Mouse (Mus musculus) kidney, embryonic 16.5 days (tissue): ENCODE data around the gene BC005624. TPM values are rescaled to one million over a fixed set of nuclear protein-coding genes. Genes with fewer than 3 reads are reported as not detected.
A peak's percentile ranks its signal among the peaks of the same experiment; 100 is the strongest.

Source experiments
- ATAC-seq: fragments of 200-750 bp; cut with Nextera tagmentation; 2 replicates; pipeline ENCODE4 v1.8.0; 2017; ENCODE audit warnings: moderate TSS enrichment; ENCODE audit not compliant: low FRiP score, low TSS enrichment
- H3K27ac ChIP-seq: fragments of 300-500 bp; sonication (generic); 2 replicates; pipeline ENCODE4 v1.5.1; 2014; ENCODE audit warnings: low read length
- H3K27me3 ChIP-seq: fragments of 300-500 bp; sonication (generic); 2 replicates; pipeline ENCODE4 v1.6.1; 2014; ENCODE audit warnings: low read length, control low read depth, mixed read lengths; ENCODE audit not compliant: insufficient read depth
- H3K36me3 ChIP-seq: fragments of 300-500 bp; sonication (generic); 2 replicates; pipeline ENCODE4 v1.6.1; 2014; ENCODE audit warnings: low read length, control low read depth, mixed read lengths; ENCODE audit not compliant: insufficient read depth
- H3K4me1 ChIP-seq: fragments of 300-500 bp; sonication (generic); 2 replicates; pipeline ENCODE4 v1.6.1; 2014; ENCODE audit warnings: low read length, control low read depth, mixed read lengths; ENCODE audit not compliant: insufficient read depth
- H3K4me2 ChIP-seq: fragments of 300-500 bp; sonication (generic); replicated peaks from 2 replicates; pipeline ENCODE4 v1.6.1; 2014; ENCODE audit warnings: low read depth, low read length
- H3K4me3 ChIP-seq: fragments of 300-500 bp; sonication (generic); 2 replicates; pipeline ENCODE4 v1.5.1; 2014; ENCODE audit warnings: mild to moderate bottlenecking, low read length
- H3K9ac ChIP-seq: fragments of 300-500 bp; sonication (generic); replicated peaks from 2 replicates; pipeline ENCODE4 v1.6.1; 2014; ENCODE audit warnings: low read length
- H3K9me3 ChIP-seq: fragments of 300-500 bp; sonication (generic); 2 replicates; pipeline ENCODE4 v1.6.1; 2016; ENCODE audit warnings: low read length, control low read depth
- WGBS: fragments of 180-500 bp; shearing (Covaris S2); extraction: QIAGEN DNeasy Blood & Tissue Kit; methylation state at CpG from one replicate; pipeline ENCODE4 v1.1.7; 2014; 5-methylcytosine and 5-hydroxymethylcytosine counted together
- polyA plus RNA-seq: library from polyadenylated mRNA; unstranded; fragments of >200 nt; fragmentation: Nextera tagmentation; extraction: Ambion mirVana; gene quantifications from 2 replicates; pipeline ENCODE4 v1.2.1, GENCODE M21; 2015

Gene BC005624
- polyA plus RNA-seq, 1 experiment from 2014 or later: 63.0 TPM

GRCm38 (mm10) chr2:30985111-30986020 lies 3.4 kb upstream of the BC005624 start:
- Histone ChIP-seq H3K27ac (no peak overlapping the region), H3K4me1 (peaks cover 22% of the 10 kb centered on the region), H3K9me3 (no peaks in the 10 kb centered on the region), H3K4me2 (no peak overlapping the region), H3K36me3 (no peaks in the 10 kb centered on the region), H3K9ac (0 out of 2 replicates have a peak overlapping the region, but pooled peaks have one; percentile 9), H3K27me3 (no peaks in the 10 kb centered on the region), H3K4me3 (no peak overlapping the region)
- WGBS: 24% methylated on average over 17 of the region's 17 CpGs
- ATAC-seq: no peak

GRCm38 (mm10) chr2:30983024-30983423 lies 1.0 kb upstream of the BC005624 start:
- Histone ChIP-seq H3K4me1 (peaks cover 22% of the 10 kb centered on the region), H3K36me3 (peaks cover 10% of the 10 kb centered on the region), H3K4me2 (peak overlapping the region; percentile 76), H3K4me3 (peak overlapping the region; percentile 83), H3K9ac (peak overlapping the region; percentile 69), H3K27me3 (no peaks in the 10 kb centered on the region), H3K9me3 (no peaks in the 10 kb centered on the region), H3K27ac (no peak overlapping the region; the same call in 1 of the 2 replicates)
- WGBS: 41% methylated on average over 7 of the region's 7 CpGs
- no peak for ATAC-seq

DNA sequence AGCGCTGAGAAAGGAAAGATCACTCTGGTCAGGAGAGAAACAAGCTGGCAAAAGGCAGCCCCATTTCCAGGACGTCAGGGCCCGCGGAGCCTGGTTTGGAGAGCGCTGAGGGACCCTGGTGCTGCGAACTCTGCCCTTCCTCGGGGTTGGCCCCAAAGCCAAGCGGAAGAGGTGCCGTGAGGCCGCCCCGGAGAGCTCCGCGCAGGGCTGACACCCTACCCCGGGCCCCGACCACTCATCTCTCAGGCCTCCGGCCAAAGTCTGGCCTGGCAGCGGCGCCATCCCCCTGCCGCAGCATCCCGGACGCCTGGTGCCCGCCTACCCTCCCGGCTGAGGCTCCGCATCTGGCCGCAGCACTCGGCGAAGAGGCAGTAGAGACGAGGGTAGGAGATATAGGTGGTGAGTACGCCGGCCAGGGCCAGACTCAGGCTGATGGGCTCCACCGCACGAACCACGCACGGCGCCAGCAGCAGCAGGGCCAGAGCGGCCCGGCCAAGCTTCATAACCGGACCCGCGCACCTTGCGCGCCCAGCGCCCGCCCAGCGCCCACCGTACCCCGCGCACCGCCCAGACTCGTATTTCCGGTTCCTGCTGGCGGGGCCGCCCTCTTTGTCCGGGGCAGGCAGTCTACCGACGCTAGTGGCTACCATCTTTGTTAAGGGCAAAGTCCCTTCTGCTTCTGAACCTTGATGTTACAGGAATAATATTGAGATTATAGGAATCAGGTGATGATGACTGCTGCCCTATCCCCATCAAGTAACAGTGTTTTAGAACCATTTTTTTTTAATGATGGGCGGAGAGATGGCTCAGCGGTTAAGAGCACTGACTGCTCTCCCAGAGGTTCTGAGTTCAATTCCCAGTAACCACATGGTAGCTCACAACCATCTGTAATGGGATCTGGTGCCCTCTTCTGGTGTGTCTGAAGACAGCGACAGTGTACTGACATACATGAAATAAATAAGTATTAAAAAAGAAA lies 14.4 kb downstream of the BC005624 start, which contains the start of gene Tor1a:
TSS of gene Tor1a (minus strand) at position 582 of the 976 bp plus-strand sequence.
- H3K4me1 ChIP-seq: peaks cover 11% of the 10 kb centered on the region
- 3% methylated on average over 59 of the region's 59 CpGs for WGBS
- H3K27ac ChIP-seq: peak within 1 kb of the TSS; percentile 82
- peak within 1 kb of the TSS; percentile 99 for H3K4me3 ChIP-seq
- H3K27me3 ChIP-seq: no peaks in the 10 kb centered on the region
- peak within 1 kb of the TSS; percentile 93 for H3K9ac ChIP-seq
- peak; percentile 93 for ATAC-seq
- peaks cover 3% of the 10 kb centered on the region; the same call in 1 of the 2 replicates for H3K9me3 ChIP-seq
- H3K36me3 ChIP-seq: peaks cover 25% of the 10 kb centered on the region
- H3K4me2 ChIP-seq: peak within 1 kb of the TSS; percentile 84

DNA sequence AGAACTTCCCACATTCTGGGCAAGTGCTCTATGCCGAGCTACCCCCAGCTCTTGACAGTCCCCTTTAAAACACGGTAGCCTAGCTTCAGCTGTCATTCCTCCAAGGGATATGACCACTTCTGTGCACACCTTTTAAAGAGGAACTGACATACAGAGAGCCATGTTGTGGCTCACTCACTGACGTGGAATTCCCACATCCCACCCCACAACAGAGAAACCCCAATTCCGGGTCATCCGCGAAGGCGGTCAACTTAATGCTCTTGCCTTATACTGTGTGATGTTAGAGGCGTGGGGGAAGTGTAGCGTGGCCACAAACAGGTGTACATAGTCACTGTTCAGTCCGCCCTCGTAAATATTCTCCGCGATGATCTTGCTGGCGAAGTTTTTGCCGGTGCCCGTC lies 15.2 kb downstream of the BC005624 start:
- peak overlapping the region; percentile 84 for H3K4me2 ChIP-seq
- H3K4me1 ChIP-seq: peaks cover 11% of the 10 kb centered on the region
- no peaks in the 10 kb centered on the region for H3K27me3 ChIP-seq
- peak overlapping the region; percentile 99 for H3K4me3 ChIP-seq
- peaks cover 3% of the 10 kb centered on the region; the same call in 1 of the 2 replicates for H3K9me3 ChIP-seq
- WGBS: 8% methylated on average over 16 of the region's 16 CpGs
- H3K9ac ChIP-seq: peak overlapping the region; percentile 93
- ATAC-seq: peak; percentile 33; the same call in 1 of the 2 replicates
- H3K36me3 ChIP-seq: peaks cover 33% of the 10 kb centered on the region
- H3K27ac ChIP-seq: no peak overlapping the region; the same call in 1 of the 2 replicates

DNA sequence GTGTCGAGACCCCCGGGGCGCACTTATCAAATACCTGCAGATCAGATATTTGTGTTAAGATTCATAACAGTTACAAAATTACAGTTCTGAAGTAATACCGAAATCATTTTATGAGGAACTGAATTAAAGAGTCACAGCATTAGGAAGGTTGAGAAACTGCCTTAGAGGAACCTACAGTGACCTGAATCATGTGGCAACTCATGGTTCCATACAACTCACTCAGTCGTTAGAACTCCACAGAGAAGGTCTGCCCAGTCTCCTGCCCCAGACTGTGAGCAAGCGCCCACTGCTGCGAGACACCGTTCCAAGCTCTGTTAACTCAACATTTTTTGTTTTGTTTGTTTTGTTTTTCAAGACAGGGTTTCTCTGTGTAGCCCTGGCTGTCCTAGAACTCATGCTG lies 16.4 kb downstream of the BC005624 start:
- Histone ChIP-seq H3K36me3 (peaks cover 44% of the 10 kb centered on the region), H3K27me3 (no peaks in the 10 kb centered on the region), H3K9ac (no peak overlapping the region), H3K9me3 (peaks cover 3% of the 10 kb centered on the region; the same call in 1 of the 2 replicates), H3K4me3 (no peak overlapping the region), H3K27ac (no peak overlapping the region), H3K4me2 (no peak overlapping the region), H3K4me1 (peaks cover 11% of the 10 kb centered on the region)
- WGBS: 94% methylated on average over 8 of the region's 8 CpGs
- no peak for ATAC-seq

DNA sequence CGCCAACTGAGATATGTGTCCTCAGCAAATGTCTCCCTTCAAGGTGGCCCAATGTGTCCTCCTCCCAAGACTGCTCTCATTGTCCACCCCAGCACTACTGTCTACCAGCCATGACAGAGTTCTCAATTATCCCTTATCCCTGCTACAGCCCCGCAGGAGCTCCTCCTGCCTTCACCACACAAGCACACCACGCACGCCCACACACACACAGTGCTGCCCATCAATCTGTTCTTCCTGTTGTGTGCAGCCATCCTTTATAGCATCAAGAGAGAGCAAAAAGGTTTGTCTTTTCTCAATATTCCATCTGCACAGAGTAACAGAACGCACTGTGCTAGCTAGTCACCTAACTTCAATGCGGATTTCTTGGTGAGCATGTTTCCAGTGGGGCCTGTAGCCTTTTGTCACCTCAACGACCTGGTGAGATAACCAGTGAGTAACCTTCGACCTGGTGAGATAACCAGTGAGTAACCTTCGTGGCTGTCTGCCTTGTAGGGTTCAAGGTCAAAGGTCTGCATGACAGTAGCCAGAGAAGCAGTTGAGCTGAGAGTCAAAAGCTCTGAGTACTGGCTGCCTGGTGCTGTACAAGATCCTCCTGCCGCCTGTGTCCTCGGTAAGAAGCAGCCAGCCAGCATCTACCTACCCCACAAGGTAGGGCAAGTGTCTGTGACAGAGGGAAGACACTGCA lies 19.3 kb downstream of the BC005624 start:
- no peak for ATAC-seq
- H3K4me2 ChIP-seq: no peak overlapping the region
- 82% methylated on average over 11 of the region's 11 CpGs for WGBS

GRCm38 (mm10) chr2:30959856-30960255 lies 22.1 kb downstream of the BC005624 start:
- no peak overlapping the region for H3K9ac ChIP-seq
- no peak overlapping the region for H3K27ac ChIP-seq
- no peak for ATAC-seq
- H3K36me3 ChIP-seq: peaks cover 81% of the 10 kb centered on the region
- no peaks in the 10 kb centered on the region for H3K27me3 ChIP-seq
- H3K4me3 ChIP-seq: no peak overlapping the region
- H3K9me3 ChIP-seq: no peaks in the 10 kb centered on the region
- 0 out of 2 replicates have a peak, but pooled peaks cover 4% of the 10 kb centered on the region for H3K4me1 ChIP-seq
- no peak overlapping the region for H3K4me2 ChIP-seq
- WGBS: 37% methylated on average over 5 of the region's 5 CpGs

More for the DNA sequence above, 19.3 kb downstream of the BC005624 start:
- Histone ChIP-seq H3K4me1 (peaks cover 11% of the 10 kb centered on the region), H3K27me3 (no peaks in the 10 kb centered on the region), H3K27ac (no peak overlapping the region), H3K9ac (no peak overlapping the region), H3K4me3 (no peak overlapping the region), H3K9me3 (no peaks in the 10 kb centered on the region), H3K36me3 (peaks cover 66% of the 10 kb centered on the region)

- no peak for ATAC-seq
- no peak overlapping the region for H3K9ac ChIP-seq
- no peak overlapping the region for H3K4me2 ChIP-seq
- H3K27ac ChIP-seq: no peak overlapping the region
- no peaks in the 10 kb centered on the region for H3K9me3 ChIP-seq
- peaks cover 76% of the 10 kb centered on the region for H3K36me3 ChIP-seq
- no peaks in the 10 kb centered on the region for H3K27me3 ChIP-seq
- peaks cover 13% of the 10 kb centered on the region for H3K4me1 ChIP-seq
- no peak overlapping the region for H3K4me3 ChIP-seq
- whole genome bisulfite sequencing: 93% methylated on average over 14 of the region's 14 CpGs
Observed at GRCm38 (mm10) chr2:30958726-30959125, 23.3 kb downstream of the BC005624 start.

- no peak overlapping the region for H3K4me3 ChIP-seq
- no peaks in the 10 kb centered on the region for H3K9me3 ChIP-seq
- H3K9ac ChIP-seq: no peak overlapping the region
- no peak overlapping the region for H3K4me2 ChIP-seq
- H3K27me3 ChIP-seq: no peaks in the 10 kb centered on the region
- peaks cover 16% of the 10 kb centered on the region for H3K4me1 ChIP-seq
- WGBS: 73% methylated on average over 4 of the region's 4 CpGs
- no peak for ATAC-seq
- H3K27ac ChIP-seq: no peak overlapping the region
- peaks cover 64% of the 10 kb centered on the region for H3K36me3 ChIP-seq
Observed at GRCm38 (mm10) chr2:30957511-30957910, 24.5 kb downstream of the BC005624 start.
